Mouse (Mus musculus) ES-Bruce4 (cell line): ENCODE data around the gene Gosr2.

Experiments used
- EP300 ChIP-seq: IDR thresholded peaks from 2 replicates; pipeline ENCODE4 v1.6.1; 2011; ENCODE audit warnings: low read depth, low read length; ENCODE audit not compliant: insufficient read depth
- POLR2A ChIP-seq: IDR thresholded peaks from one replicate; pipeline ENCODE4 v1.8.1; 2011; ENCODE audit warnings: low read length; ENCODE audit not compliant: insufficient read depth

DNA sequence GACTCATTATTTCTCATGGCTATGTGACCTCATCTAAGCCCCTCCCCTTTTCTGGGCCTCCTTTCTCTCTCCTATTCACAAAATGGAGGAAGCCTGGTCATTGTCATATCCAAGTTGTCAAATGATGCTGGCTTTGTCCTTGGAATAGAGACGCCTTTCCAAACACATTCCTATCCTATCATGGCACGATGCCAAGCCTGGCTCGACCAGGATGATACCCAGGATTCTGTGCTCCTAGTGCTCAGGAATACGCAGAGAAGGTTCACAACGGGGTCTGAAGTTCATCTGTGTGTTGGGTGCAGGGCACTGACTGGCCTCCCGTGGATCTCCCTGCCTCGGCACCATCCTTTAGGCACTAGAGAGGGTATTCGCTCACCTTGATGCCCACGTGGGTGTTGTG, 33.9 kb upstream of the Gosr2 start:
- TF ChIP-seq EP300, result no peak
- TF ChIP-seq POLR2A, result no peak
